Mouse (Mus musculus): ENCODE results near the gene Gnmt. TPM values are rescaled to one million over a fixed set of nuclear protein-coding genes. Genes with fewer than 3 reads are reported as not detected.
A peak's percentile ranks its signal among the peaks of the same experiment; 100 is the strongest.

Gnmt gene
- polyA plus RNA-seq, 2 experiments, result 0.78 to 1.1 TPM

- Histone ChIP-seq H3K9ac (ENCODE audit: low read depth, low read length, severe bottlenecking) (0 out of 2 replicates have a peak overlapping the region, but pooled peaks have one; percentile 73), H3K4me1 (ENCODE audit: control insufficient read depth, insufficient read depth, low read length) (peaks cover 21% of the 10 kb centered on the region), H3K36me3 (ENCODE audit: control insufficient read depth, insufficient read depth, low read length) (peaks cover 51% of the 10 kb centered on the region), H3K4me3 (replicated peaks; ENCODE audit: low read length) (peak overlapping the region; percentile 87), H3K27ac (replicated peaks; ENCODE audit: low read depth, low read length) (no peak overlapping the region), H3K9me3 (ENCODE audit: control insufficient read depth, low read length) (no peaks in the 10 kb centered on the region), H3K27me3 (ENCODE audit: control insufficient read depth, insufficient read depth, low read length) (no peaks in the 10 kb centered on the region), H3K4me2 (replicated peaks; ENCODE audit: low read depth, low read length, severe bottlenecking) (peak overlapping the region; percentile 63)
- no peak for TF ChIP-seq POLR2A (IDR thresholded peaks at IDR 0.05; ENCODE audit: borderline replicate concordance, extremely low read depth, insufficient read depth, insufficient read length)
- DNase-seq (ENCODE audit: low spot score) (no peak), ATAC-seq (ENCODE audit: low FRiP score, low read depth) (no peak)
- 58% methylated on average over 9 of the region's 9 CpGs for WGBS
These were observed 50.1 kb downstream of the Gnmt start for GRCm38 (mm10) chr17:46678911-46679310.

GRCm38 (mm10) chr17:46678416-46678815, 50.6 kb downstream of the Gnmt start, which contains the start of gene Mea1:
Gene Mea1 (plus strand): TSS chr17:46678793.
- no peak for DNase-seq (ENCODE audit: low spot score)
- no peak for ATAC-seq (ENCODE audit: low FRiP score, low read depth)
- Histone ChIP-seq H3K27me3 (ENCODE audit: control insufficient read depth, insufficient read depth, low read length) (no peaks in the 10 kb centered on the region), H3K27ac (replicated peaks; ENCODE audit: low read depth, low read length) (no peak within 1 kb of the TSS), H3K4me2 (replicated peaks; ENCODE audit: low read depth, low read length, severe bottlenecking) (peak within 1 kb of the TSS; percentile 63), H3K4me3 (replicated peaks; ENCODE audit: low read length) (peak within 1 kb of the TSS; percentile 87), H3K4me1 (ENCODE audit: control insufficient read depth, insufficient read depth, low read length) (peaks cover 23% of the 10 kb centered on the region), H3K36me3 (ENCODE audit: control insufficient read depth, insufficient read depth, low read length) (peaks cover 46% of the 10 kb centered on the region), H3K9ac (ENCODE audit: low read depth, low read length, severe bottlenecking) (peak within 1 kb of the TSS; percentile 73), H3K9me3 (ENCODE audit: control insufficient read depth, low read length) (no peaks in the 10 kb centered on the region)
- 100% methylated on average over 7 of the region's 9 CpGs for WGBS
- TF ChIP-seq POLR2A (IDR thresholded peaks at IDR 0.05; ENCODE audit: borderline replicate concordance, extremely low read depth, insufficient read depth, insufficient read length), result no peak

Other genes with a start within 250 kb of the Gnmt start
- gene Ttbk1, start 241.5 kb downstream of the Gnmt start, polyA plus RNA-seq (2012; rRNA removed), result 0.31 and 0.49 TPM in 2 replicates
- 0.06 and 0.12 TPM in 2 replicates for gene Ttbk1, start 241.5 kb downstream of the Gnmt start, polyA plus RNA-seq (2014; fragmentation: Nextera tagmentation; extraction: Ambion mirVana)
- 23.8 and 30.0 TPM in 2 replicates for gene Dnph1, start 232.5 kb downstream of the Gnmt start, polyA plus RNA-seq (2012; rRNA removed)
- 34.5 and 37.6 TPM in 2 replicates for gene Dnph1, start 232.5 kb downstream of the Gnmt start, polyA plus RNA-seq (2014; fragmentation: Nextera tagmentation; extraction: Ambion mirVana)
- gene Cul9, start 182.8 kb downstream of the Gnmt start, polyA plus RNA-seq (2012; rRNA removed), result 21.1 and 25.3 TPM in 2 replicates
- gene Cul9, start 182.8 kb downstream of the Gnmt start, polyA plus RNA-seq (2014; fragmentation: Nextera tagmentation; extraction: Ambion mirVana), result 6.9 and 8.2 TPM in 2 replicates
- gene Srf, start 173.0 kb downstream of the Gnmt start, polyA plus RNA-seq (2012; rRNA removed), result 87.2 and 129 TPM in 2 replicates
- 9.6 and 10.2 TPM in 2 replicates for gene Srf, start 173.0 kb downstream of the Gnmt start, polyA plus RNA-seq (2014; fragmentation: Nextera tagmentation; extraction: Ambion mirVana)
- gene Ptk7, start 99.7 kb downstream of the Gnmt start, polyA plus RNA-seq (2012; rRNA removed), result 89.4 and 116 TPM in 2 replicates
- 73.8 and 84.6 TPM in 2 replicates for gene Ptk7, start 99.7 kb downstream of the Gnmt start, polyA plus RNA-seq (2014; fragmentation: Nextera tagmentation; extraction: Ambion mirVana)
- gene Klc4, start 83.1 kb downstream of the Gnmt start, polyA plus RNA-seq (2012; rRNA removed), result 19.5 and 20.4 TPM in 2 replicates
- gene Klc4, start 83.1 kb downstream of the Gnmt start, polyA plus RNA-seq (2014; fragmentation: Nextera tagmentation; extraction: Ambion mirVana), result 19.3 and 21.5 TPM in 2 replicates
- gene Mrpl2, start 82.9 kb downstream of the Gnmt start, polyA plus RNA-seq (2012; rRNA removed), result 68.0 and 91.1 TPM in 2 replicates
- gene Mrpl2, start 82.9 kb downstream of the Gnmt start, polyA plus RNA-seq (2014; fragmentation: Nextera tagmentation; extraction: Ambion mirVana), result 103 and 113 TPM in 2 replicates
- 135 and 149 TPM in 2 replicates for gene Cul7, start 78.8 kb downstream of the Gnmt start, polyA plus RNA-seq (2012; rRNA removed)
- 52.6 and 58.2 TPM in 2 replicates for gene Cul7, start 78.8 kb downstream of the Gnmt start, polyA plus RNA-seq (2014; fragmentation: Nextera tagmentation; extraction: Ambion mirVana)
- gene Rrp36, start 54.8 kb downstream of the Gnmt start, polyA plus RNA-seq (2012; rRNA removed), result 47.2 and 48.5 TPM in 2 replicates
- 36.8 and 52.4 TPM in 2 replicates for gene Rrp36, start 54.8 kb downstream of the Gnmt start, polyA plus RNA-seq (2014; fragmentation: Nextera tagmentation; extraction: Ambion mirVana)
- gene Mea1, start 50.4 kb downstream of the Gnmt start, polyA plus RNA-seq (2012; rRNA removed), result 75.2 and 97.9 TPM in 2 replicates
- 155 and 156 TPM in 2 replicates for gene Mea1, start 50.4 kb downstream of the Gnmt start, polyA plus RNA-seq (2014; fragmentation: Nextera tagmentation; extraction: Ambion mirVana)
- 137 and 172 TPM in 2 replicates for gene Klhdc3, start 48.3 kb downstream of the Gnmt start, polyA plus RNA-seq (2012; rRNA removed)
- gene Klhdc3, start 48.3 kb downstream of the Gnmt start, polyA plus RNA-seq (2014; fragmentation: Nextera tagmentation; extraction: Ambion mirVana), result 122 and 128 TPM in 2 replicates
- gene Ppp2r5d, start 24.1 kb downstream of the Gnmt start, polyA plus RNA-seq (2012; rRNA removed), result 115 and 119 TPM in 2 replicates
- gene Ppp2r5d, start 24.1 kb downstream of the Gnmt start, polyA plus RNA-seq (2014; fragmentation: Nextera tagmentation; extraction: Ambion mirVana), result 83.2 and 88.7 TPM in 2 replicates
- gene Pex6, start 17.7 kb downstream of the Gnmt start, polyA plus RNA-seq (2012; rRNA removed), result 56.4 and 77.8 TPM in 2 replicates
- 24.2 and 32.2 TPM in 2 replicates for gene Pex6, start 17.7 kb downstream of the Gnmt start, polyA plus RNA-seq (2014; fragmentation: Nextera tagmentation; extraction: Ambion mirVana)
- gene Cnpy3, start 23.0 kb upstream of the Gnmt start, polyA plus RNA-seq (2012; rRNA removed), result 67.3 and 68.2 TPM in 2 replicates
- gene Cnpy3, start 23.0 kb upstream of the Gnmt start, polyA plus RNA-seq (2014; fragmentation: Nextera tagmentation; extraction: Ambion mirVana), result 64.0 and 69.3 TPM in 2 replicates
- gene Ptcra, start 34.5 kb upstream of the Gnmt start, polyA plus RNA-seq (2012; rRNA removed), result 0.20 and 0.30 TPM in 2 replicates
- gene Ptcra, start 34.5 kb upstream of the Gnmt start, polyA plus RNA-seq (2014; fragmentation: Nextera tagmentation; extraction: Ambion mirVana), result 0.19 and 0.57 TPM in 2 replicates
- 85.4 and 110 TPM in 2 replicates for gene 2310039H08Rik, start 43.5 kb upstream of the Gnmt start, polyA plus RNA-seq (2012; rRNA removed)
- gene 2310039H08Rik, start 43.5 kb upstream of the Gnmt start, polyA plus RNA-seq (2014; fragmentation: Nextera tagmentation; extraction: Ambion mirVana), result 82.7 and 106 TPM in 2 replicates
- 69.8 and 101 TPM in 2 replicates for gene Rpl7l1, start 53.5 kb upstream of the Gnmt start, polyA plus RNA-seq (2012; rRNA removed)
- gene Rpl7l1, start 53.5 kb upstream of the Gnmt start, polyA plus RNA-seq (2014; fragmentation: Nextera tagmentation; extraction: Ambion mirVana), result 126 and 131 TPM in 2 replicates
- 17.2 and 17.7 TPM in 2 replicates for gene Bicral, start 129.3 kb upstream of the Gnmt start, polyA plus RNA-seq (2012; rRNA removed)
- gene Bicral, start 129.3 kb upstream of the Gnmt start, polyA plus RNA-seq (2014; fragmentation: Nextera tagmentation; extraction: Ambion mirVana), result 5.4 and 8.2 TPM in 2 replicates
- 27.8 and 28.9 TPM in 2 replicates for gene Tbcc, start 161.5 kb upstream of the Gnmt start, polyA plus RNA-seq (2012; rRNA removed)
- 63.3 and 66.5 TPM in 2 replicates for gene Tbcc, start 161.5 kb upstream of the Gnmt start, polyA plus RNA-seq (2014; fragmentation: Nextera tagmentation; extraction: Ambion mirVana)
- not detected in 2 replicates for gene Prph2, start 181.3 kb upstream of the Gnmt start, polyA plus RNA-seq (2012; rRNA removed)
- 0.07 TPM in 1 of 2 replicates, not detected in the other for gene Prph2, start 181.3 kb upstream of the Gnmt start, polyA plus RNA-seq (2014; fragmentation: Nextera tagmentation; extraction: Ambion mirVana)

All from limb, embryonic 14.5 days (tissue).